25 mouse cellular contexts compared by ENCODE assay signal in the genomic region with DNA sequence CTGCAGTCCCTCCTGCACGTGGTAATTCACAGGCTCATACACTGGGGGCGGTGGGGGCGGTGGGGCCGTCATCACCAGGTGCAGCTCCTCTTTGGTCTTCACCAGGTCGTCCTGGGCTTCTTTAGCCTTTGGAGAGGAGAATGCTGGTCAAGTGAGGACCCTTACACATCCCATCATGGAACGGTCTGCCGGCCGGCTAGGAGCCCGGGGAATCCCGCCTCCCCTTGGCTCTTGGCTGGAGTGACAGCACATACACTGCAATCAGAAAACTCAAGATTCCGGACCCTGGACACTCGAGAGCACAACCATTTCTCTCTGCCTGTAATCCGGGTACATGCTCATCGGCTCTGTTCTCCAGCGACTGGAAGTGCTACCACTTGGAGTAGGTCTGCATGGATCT. TPM values are rescaled to one million over a fixed set of nuclear protein-coding genes. Genes with fewer than 3 reads are reported as not detected.
DNase-seq lines count a peak whose midpoint lies in the region; ATAC-seq lines count a peak whose summit lies in the region.
"Had no signal": no experiment of that assay in that cellular context is flagged by ENCODE, and none has a peak within 500 bp of the region (broad histone marks: within the 10 kb centered on the region; RNA-seq: fewer than 3 reads in every experiment).

No protein-coding gene starts in this region.

- H3K9me3 ChIP-seq in heart, embryonic 12.5 days (replicated peaks): no peaks in the 10 kb centered on the region; the same call in 1 of the 2 replicates
- no peaks in the 10 kb centered on the region for H3K9me3 ChIP-seq in liver, embryonic 11.5 days (ENCODE audit: control insufficient read depth, low read length)
- H3K9me3 ChIP-seq: hindbrain, embryonic 15.5 days; limb, embryonic 15.5 days; midbrain, embryonic 15.5 days; neural tube, embryonic 13.5 days had no signal

- peaks cover 52% of the 10 kb centered on the region for H3K36me3 ChIP-seq in heart, embryonic 12.5 days
- peaks cover 32% of the 10 kb centered on the region for H3K36me3 ChIP-seq in liver, embryonic 11.5 days (ENCODE audit: control insufficient read depth, insufficient read depth, low read length)
- H3K36me3 ChIP-seq: hindbrain, embryonic 15.5 days; midbrain, embryonic 15.5 days had no signal

- no peak for ATAC-seq in heart, embryonic 12.5 days (ENCODE audit: insufficient number of reproducible peaks, low FRiP score)
- no peak for ATAC-seq in liver, embryonic 11.5 days (replicated peaks; ENCODE audit: low FRiP score)
- ATAC-seq: activated CD4-positive, CD25-positive, alpha-beta regulatory T cell, adult 4 months; CD4-positive, CD25-positive, alpha-beta regulatory T cell, adult 4 months; forebrain, postnatal 0 days; inflammation-experienced regulatory T-cells, adult 6 months; midbrain, embryonic 15.5 days had no signal

- peak; percentile 83 for DNase-seq in heart, adult 11 months
- DNase-seq in liver, embryonic 11.5 days (ENCODE audit: low spot score): peak; percentile 22
- DNase-seq in liver (no peak), ES-CJ7 (ENCODE audit: low read depth, low spot score) (peak; percentile 1)
- peak; percentile 33 for DNase-seq in testis, postnatal 10 days (ENCODE audit: low spot score)
- DNase-seq in testis, postnatal 14 days (ENCODE audit: low spot score): no peak
- DNase-seq in frontal cortex, postnatal 36 days (ENCODE audit: low spot score in 2 of 2): no peak
- DNase-seq: adrenal gland, adult 2 months; cerebellum, adult 8-10 months; cerebellum, postnatal 36 days; forebrain, postnatal 0 days; heart, postnatal 4 days; kidney, adult 2 months; layer of hippocampus, postnatal 36 days; left cerebral cortex, postnatal 4 days had no signal

- no peak overlapping the region for H3K4me3 ChIP-seq in heart, embryonic 12.5 days
- no peak overlapping the region for H3K4me3 ChIP-seq in liver, embryonic 11.5 days (ENCODE audit: low read depth, low read length)
- H3K4me3 ChIP-seq: hindbrain, embryonic 15.5 days; limb, embryonic 15.5 days; midbrain, embryonic 15.5 days; neural tube, embryonic 13.5 days had no signal

- no peak overlapping the region for H3K9ac ChIP-seq in heart, embryonic 12.5 days
- no peak overlapping the region for H3K9ac ChIP-seq in liver, embryonic 11.5 days (ENCODE audit: low read depth, low read length)
- H3K9ac ChIP-seq: forebrain, postnatal 0 days; hindbrain, embryonic 15.5 days; limb, embryonic 15.5 days; midbrain, embryonic 15.5 days; neural tube, embryonic 13.5 days had no signal

- 90% methylated on average over 15 of the region's 15 CpGs for WGBS in heart, embryonic 12.5 days
- 91% methylated on average over 15 of the region's 15 CpGs for WGBS in liver, embryonic 11.5 days

- peaks cover 42% of the 10 kb centered on the region for H3K4me1 ChIP-seq in heart, embryonic 12.5 days (replicated peaks)
- H3K4me1 ChIP-seq in liver, embryonic 11.5 days (replicated peaks; ENCODE audit: control insufficient read depth, insufficient read depth, low read length): peaks cover 8% of the 10 kb centered on the region

- no peaks in the 10 kb centered on the region for H3K27me3 ChIP-seq in heart, embryonic 12.5 days (replicated peaks)
- H3K27me3 ChIP-seq in liver, embryonic 11.5 days (replicated peaks; ENCODE audit: control insufficient read depth, insufficient read depth, low read length): no peaks in the 10 kb centered on the region
- H3K27me3 ChIP-seq: hindbrain, embryonic 15.5 days; limb, embryonic 15.5 days; midbrain, embryonic 15.5 days; neural tube, embryonic 13.5 days had no signal

- H3K4me2 ChIP-seq in heart, embryonic 12.5 days: no peak overlapping the region
- no peak overlapping the region for H3K4me2 ChIP-seq in liver, embryonic 11.5 days
- H3K4me2 ChIP-seq: hindbrain, embryonic 15.5 days; limb, embryonic 15.5 days; midbrain, embryonic 15.5 days; neural tube, embryonic 13.5 days had no signal

- H3K27ac ChIP-seq in heart, embryonic 12.5 days (ENCODE audit: poor library complexity, severe bottlenecking): no peak overlapping the region
- no peak overlapping the region for H3K27ac ChIP-seq in liver, embryonic 11.5 days (ENCODE audit: low read depth, low read length)
- H3K27ac ChIP-seq: hindbrain, embryonic 15.5 days; limb, embryonic 15.5 days; macrophage; midbrain, embryonic 15.5 days; stomach, postnatal 0 days had no signal

RNA-seq across cellular contexts. Expression of gene Ezr, which starts 42.8 kb away (rescaled TPM):
- 119 and 124 TPM in 2 replicates for polyA plus RNA-seq in heart, embryonic 12.5 days (2016; fragmentation: Nextera tagmentation; extraction: Ambion mirVana)
- 96.2 and 97.3 TPM in 2 replicates for polyA plus RNA-seq in liver, embryonic 11.5 days (2014; fragmentation: Nextera tagmentation; extraction: Ambion mirVana)

Comparison
In these comparisons a context has a peak if more than half of its experiments do, and no peak if none do; other contexts are left out.
1. DNase-seq: peak in heart, adult 11 months (single experiment), liver, embryonic 11.5 days (single experiment), testis, postnatal 10 days (single experiment) and ES-CJ7 (single experiment); none in liver (single experiment), testis, postnatal 14 days (single experiment) and frontal cortex, postnatal 36 days (0 of 2).